Comparison of ENCODE assay signal across 25 mouse cellular contexts in genomic region chr6:128847401-128847800, GRCm38 (mm10). TPM values are rescaled to one million over a fixed set of nuclear protein-coding genes. Genes with fewer than 3 reads are reported as not detected.
DNase-seq lines count a peak whose midpoint lies in the region; ATAC-seq and TF ChIP-seq lines count a peak whose summit lies in the region.
"Had no signal": no experiment of that assay in that cellular context is flagged by ENCODE, and none has a peak within 500 bp of the region (broad histone marks: within the 10 kb centered on the region; RNA-seq: fewer than 3 reads in every experiment).

No protein-coding gene starts in this region.

- no peak overlapping the region for H3K9ac ChIP-seq in heart, adult 2 months (ENCODE audit: low read depth, low read length)
- H3K9ac ChIP-seq in midbrain, embryonic 11.5 days (ENCODE audit: low read length): no peak overlapping the region
- H3K9ac ChIP-seq in midbrain, embryonic 13.5 days (replicated peaks): no peak overlapping the region

- TF ChIP-seq POLR2A in heart, adult 2 months (IDR thresholded peaks at IDR 0.05; ENCODE audit: insufficient read depth, low read depth, low read length): no peak

- intact Hi-C loops in heart, adult 2 months (cut with DNase I): no loop called here

- no peak for ATAC-seq in midbrain, embryonic 11.5 days (ENCODE audit: low FRiP score)
- ATAC-seq in midbrain, embryonic 13.5 days: no peak
- ATAC-seq: activated CD4-positive, CD25-positive, alpha-beta regulatory T cell, adult 4 months; CD4-positive, CD25-positive, alpha-beta regulatory T cell, adult 4 months; Patski had no signal

- H3K4me1 ChIP-seq in heart, adult 2 months (ENCODE audit: control insufficient read depth, insufficient read depth, low read length): peaks cover 2% of the 10 kb centered on the region; the same call in 1 of the 2 replicates
- no peaks in the 10 kb centered on the region; the same call in 1 of the 2 replicates for H3K4me1 ChIP-seq in midbrain, embryonic 11.5 days (ENCODE audit: control insufficient read depth, insufficient read depth, low read length)
- H3K4me1 ChIP-seq in midbrain, embryonic 13.5 days (replicated peaks): peaks cover 10% of the 10 kb centered on the region

- no peaks in the 10 kb centered on the region for H3K79me2 ChIP-seq in heart, adult 2 months (replicated peaks; ENCODE audit: control insufficient read depth, insufficient read depth, low read length)

- H3K4me3 ChIP-seq in heart, adult 2 months: no peak overlapping the region
- H3K4me3 ChIP-seq in midbrain, embryonic 11.5 days (ENCODE audit: low read depth, low read length): no peak overlapping the region
- no peak overlapping the region for H3K4me3 ChIP-seq in midbrain, embryonic 13.5 days (replicated peaks)

- TF ChIP-seq EP300 in heart, adult 2 months (IDR thresholded peaks at IDR 0.05; ENCODE audit: insufficient read depth, low read depth, low read length): no peak

- peak; percentile 91 for DNase-seq in heart, adult 11 months
- DNase-seq in heart, adult 2 months: no peak
- DNase-seq in midbrain, embryonic 11.5 days (ENCODE audit: low spot score, missing footprints): peak; percentile 10
- DNase-seq: adrenal gland, adult 2 months; adrenal gland, adult 8-10 months; adrenal gland, postnatal 10 days; adrenal gland, postnatal 14 days; adrenal gland, postnatal 25 days; adrenal gland, postnatal 36 days; B cell, adult 2 months; cerebellum, adult 11 months; cerebellum, adult 11-12 months; cerebellum, adult 18-20 months had no signal

- WGBS in heart, adult 2 months: 93% methylated on average over 4 of the region's 4 CpGs
- WGBS in midbrain, embryonic 11.5 days: 93% methylated on average over 4 of the region's 4 CpGs
- 91% methylated on average over 4 of the region's 4 CpGs for WGBS in midbrain, embryonic 13.5 days

- no peak overlapping the region for H3K27ac ChIP-seq in heart, adult 2 months
- no peak overlapping the region for H3K27ac ChIP-seq in midbrain, embryonic 11.5 days (ENCODE audit: low read depth, low read length)
- H3K27ac ChIP-seq in midbrain, embryonic 13.5 days: no peak overlapping the region

- TF ChIP-seq CTCF in heart, adult 2 months (IDR thresholded peaks at IDR 0.05): no peak

- H3K4me2 ChIP-seq in midbrain, embryonic 11.5 days: no peak overlapping the region
- H3K4me2 ChIP-seq in midbrain, embryonic 13.5 days (replicated peaks): no peak overlapping the region

- H3K27me3 ChIP-seq in heart, adult 2 months (ENCODE audit: control insufficient read depth, insufficient read depth, low read length): no peaks in the 10 kb centered on the region
- H3K27me3 ChIP-seq in midbrain, embryonic 11.5 days (ENCODE audit: control insufficient read depth, insufficient read depth, low read length): no peaks in the 10 kb centered on the region
- no peaks in the 10 kb centered on the region for H3K27me3 ChIP-seq in midbrain, embryonic 13.5 days
- H3K27me3 ChIP-seq: CH12.LX, Patski had no signal

- H3K9me3 ChIP-seq in midbrain, embryonic 11.5 days (ENCODE audit: control insufficient read depth, low read length): no peaks in the 10 kb centered on the region
- no peaks in the 10 kb centered on the region for H3K9me3 ChIP-seq in midbrain, embryonic 13.5 days

- H3K36me3 ChIP-seq in heart, adult 2 months (ENCODE audit: control insufficient read depth, insufficient read depth, low read length): no peaks in the 10 kb centered on the region
- no peaks in the 10 kb centered on the region for H3K36me3 ChIP-seq in midbrain, embryonic 11.5 days (ENCODE audit: control insufficient read depth, insufficient read depth, low read length)
- no peaks in the 10 kb centered on the region for H3K36me3 ChIP-seq in midbrain, embryonic 13.5 days
- H3K36me3 ChIP-seq: G1E had no signal

RNA-seq across cellular contexts. Expression of gene Klrb1b, which starts 21.3 kb away (rescaled TPM):
- not detected for total RNA-seq in heart, adult 2 months (2021)
- 0.41 TPM in 1 of 2 replicates, not detected in the other for polyA plus RNA-seq in heart, adult 2 months (2012; rRNA removed)
- not detected in 2 replicates for polyA plus RNA-seq in midbrain, embryonic 11.5 days (2014; fragmentation: Nextera tagmentation; extraction: Ambion mirVana)
- not detected in 2 replicates for polyA plus RNA-seq in midbrain, embryonic 13.5 days (2015; fragmentation: Nextera tagmentation; extraction: Ambion mirVana)
- total RNA-seq: adrenal gland, postnatal 14 days; adrenal gland, postnatal 25 days; CH12.LX; ES-E14; MEL had no signal
- polyA plus RNA-seq: activated CD4-positive, CD25-positive, alpha-beta regulatory T cell, adult 4 months; adrenal gland, adult 2 months; brain, embryonic 14.5 days; C2C12; CD4-positive, CD25-positive, alpha-beta regulatory T cell, adult 4 months; G1E; Patski had no signal

RNA-seq across cellular contexts. Expression of gene Gm44511, which starts 21.3 kb away (rescaled TPM):
- total RNA-seq in heart, adult 2 months (2021): not detected
- polyA plus RNA-seq in heart, adult 2 months (2012; rRNA removed): 0.86 TPM in 1 of 2 replicates, not detected in the other
- not detected in 2 replicates for polyA plus RNA-seq in midbrain, embryonic 11.5 days (2014; fragmentation: Nextera tagmentation; extraction: Ambion mirVana)
- polyA plus RNA-seq in midbrain, embryonic 13.5 days (2015; fragmentation: Nextera tagmentation; extraction: Ambion mirVana): not detected in 2 replicates
- total RNA-seq: adrenal gland, adult 18-20 months; adrenal gland, adult 2 months; adrenal gland, postnatal 10 days; adrenal gland, postnatal 14 days; adrenal gland, postnatal 25 days; adrenal gland, postnatal 36 days; adrenal gland, postnatal 4 days; CH12.LX; ES-E14; G1E; MEL had no signal
- polyA plus RNA-seq: activated CD4-positive, CD25-positive, alpha-beta regulatory T cell, adult 4 months; adrenal gland, adult 2 months; brain, embryonic 14.5 days; C2C12; CD4-positive, CD25-positive, alpha-beta regulatory T cell, adult 4 months; G1E; Patski had no signal

RNA-seq across cellular contexts. Expression of gene Clec2i, which starts 40.0 kb away (rescaled TPM):
- under 1 TPM in 1 of 2 experiments, not detected in 1; 0.14 TPM for total RNA-seq in heart, adult 2 months (2021)
- 0.12 and 0.31 TPM in 2 replicates for polyA plus RNA-seq in heart, adult 2 months (2012; rRNA removed)
- not detected in 2 replicates for polyA plus RNA-seq in midbrain, embryonic 11.5 days (2014; fragmentation: Nextera tagmentation; extraction: Ambion mirVana)
- polyA plus RNA-seq in midbrain, embryonic 13.5 days (2015; fragmentation: Nextera tagmentation; extraction: Ambion mirVana): not detected in 2 replicates
- total RNA-seq: adrenal gland, postnatal 25 days; adrenal gland, postnatal 36 days; MEL had no signal
- polyA plus RNA-seq: adrenal gland, adult 2 months; brain, embryonic 14.5 days; C2C12; G1E; Patski had no signal

RNA-seq across cellular contexts. Expression of gene BC035044, which starts 43.5 kb away (rescaled TPM):
- under 1 TPM in 1 of 2 experiments, not detected in 1; 0.47 TPM for total RNA-seq in heart, adult 2 months (2021)
- 0.35 and 0.50 TPM in 2 replicates for polyA plus RNA-seq in heart, adult 2 months (2012; rRNA removed)
- 0.67 and 0.90 TPM in 2 replicates for polyA plus RNA-seq in midbrain, embryonic 11.5 days (2014; fragmentation: Nextera tagmentation; extraction: Ambion mirVana)
- 0.35 and 0.52 TPM in 2 replicates for polyA plus RNA-seq in midbrain, embryonic 13.5 days (2015; fragmentation: Nextera tagmentation; extraction: Ambion mirVana)
- total RNA-seq: ES-E14, MEL had no signal
- polyA plus RNA-seq: C2C12, G1E, Patski had no signal

RNA-seq across cellular contexts. Expression of gene Klrb1c, which starts 58.4 kb away (rescaled TPM):
- under 1 TPM; 0.18 TPM for total RNA-seq in heart, adult 2 months (2021)
- 0.20 and 0.92 TPM in 2 replicates for polyA plus RNA-seq in heart, adult 2 months (2012; rRNA removed)
- polyA plus RNA-seq in midbrain, embryonic 11.5 days (2014; fragmentation: Nextera tagmentation; extraction: Ambion mirVana): 0.08 TPM in 1 of 2 replicates, not detected in the other
- polyA plus RNA-seq in midbrain, embryonic 13.5 days (2015; fragmentation: Nextera tagmentation; extraction: Ambion mirVana): not detected in 2 replicates
- total RNA-seq: adrenal gland, postnatal 25 days; CH12.LX; MEL had no signal
- polyA plus RNA-seq: C2C12, G1E, Patski had no signal

Comparison
In these comparisons a context has a peak if more than half of its experiments do, and no peak if none do; other contexts are left out.
1. DNase-seq: peak in heart, adult 11 months (single experiment) and midbrain, embryonic 11.5 days (single experiment); none in heart, adult 2 months (0 of 2).